Mouse (Mus musculus): Measurements from ENCODE around the gene Phox2a. TPM values are rescaled to one million over a fixed set of nuclear protein-coding genes. Genes with fewer than 3 reads are reported as not detected.

Phox2a gene
- polyA plus RNA-seq, 1 experiment from 2014 or later, result 1.00 TPM

DNA sequence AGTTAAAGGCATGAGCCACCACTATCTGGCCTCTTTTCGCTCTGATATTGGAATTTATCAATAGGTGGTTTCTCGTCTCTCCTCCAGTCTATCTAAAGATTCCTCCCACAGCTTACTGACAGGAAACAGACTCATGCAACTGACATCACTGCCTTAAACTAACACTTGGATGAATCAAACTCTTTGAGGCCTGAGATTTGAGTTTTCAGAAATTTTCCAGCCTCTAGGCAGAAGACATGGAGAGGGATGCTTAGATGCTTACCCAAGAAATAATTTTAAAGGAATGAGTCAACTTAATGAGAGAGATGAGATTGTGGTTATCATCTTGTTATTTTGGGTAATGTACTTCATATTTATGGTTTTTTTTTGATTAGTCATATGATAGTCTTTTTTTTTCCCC, 35.7 kb downstream of the Phox2a start:
- H3K4me1 ChIP-seq (ENCODE audit: control insufficient read depth, insufficient read depth, low read length), result no peaks in the 10 kb centered on the region
- H3K27ac ChIP-seq (replicated peaks; ENCODE audit: low read depth, low read length), result no peak overlapping the region
- no peak overlapping the region for H3K4me3 ChIP-seq (replicated peaks; ENCODE audit: low read depth, low read length)
- ATAC-seq (ENCODE audit: low FRiP score, low TSS enrichment) (no peak), DNase-seq (no peak)
- no peaks in the 10 kb centered on the region for H3K9me3 ChIP-seq (ENCODE audit: control insufficient read depth, low read length)
- H3K9ac ChIP-seq (replicated peaks; ENCODE audit: low read length), result no peak overlapping the region
- WGBS, result 87% methylated on average over 2 of the region's 2 CpGs
- no peaks in the 10 kb centered on the region for H3K27me3 ChIP-seq (ENCODE audit: control insufficient read depth, insufficient read depth, low read length)
- H3K4me2 ChIP-seq (ENCODE audit: low read length), result no peak overlapping the region
- no peaks in the 10 kb centered on the region for H3K36me3 ChIP-seq (ENCODE audit: control insufficient read depth, insufficient read depth, low read length)

DNA sequence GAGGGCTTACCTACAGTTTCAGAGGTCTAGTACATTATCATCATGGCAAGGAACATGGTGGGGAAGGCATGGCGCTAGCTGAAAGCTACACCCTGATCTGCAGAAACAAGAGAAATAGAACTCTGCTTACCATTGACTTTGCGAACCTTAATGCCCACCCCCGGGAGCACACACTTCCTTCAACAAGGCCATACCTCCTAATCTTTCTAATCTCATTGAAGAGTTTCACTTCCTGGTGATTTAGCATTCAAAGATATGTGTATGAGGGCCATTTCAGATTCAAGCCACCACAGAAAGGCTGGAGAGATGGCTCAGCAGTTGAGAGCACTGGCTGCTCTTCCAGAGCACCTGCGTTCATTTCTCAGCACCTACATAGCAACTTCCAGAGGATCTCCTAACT, 39.0 kb downstream of the Phox2a start, which contains the start of gene Folr2:
TSS of gene Folr2 (minus strand) at position 101 of the 400 bp plus-strand sequence.
- Histone ChIP-seq H3K4me1 (ENCODE audit: control insufficient read depth, insufficient read depth, low read length) (no peaks in the 10 kb centered on the region), H3K36me3 (ENCODE audit: control insufficient read depth, insufficient read depth, low read length) (no peaks in the 10 kb centered on the region), H3K27ac (replicated peaks; ENCODE audit: low read depth, low read length) (no peak within 1 kb of the TSS), H3K4me2 (ENCODE audit: low read length) (no peak within 1 kb of the TSS), H3K4me3 (replicated peaks; ENCODE audit: low read depth, low read length) (no peak within 1 kb of the TSS), H3K9ac (replicated peaks; ENCODE audit: low read length) (no peak within 1 kb of the TSS), H3K9me3 (ENCODE audit: control insufficient read depth, low read length) (no peaks in the 10 kb centered on the region), H3K27me3 (ENCODE audit: control insufficient read depth, insufficient read depth, low read length) (no peaks in the 10 kb centered on the region)
- DNase-seq (no peak), ATAC-seq (ENCODE audit: low FRiP score, low TSS enrichment) (no peak)
- WGBS, result 91% methylated on average over 4 of the region's 4 CpGs

DNA sequence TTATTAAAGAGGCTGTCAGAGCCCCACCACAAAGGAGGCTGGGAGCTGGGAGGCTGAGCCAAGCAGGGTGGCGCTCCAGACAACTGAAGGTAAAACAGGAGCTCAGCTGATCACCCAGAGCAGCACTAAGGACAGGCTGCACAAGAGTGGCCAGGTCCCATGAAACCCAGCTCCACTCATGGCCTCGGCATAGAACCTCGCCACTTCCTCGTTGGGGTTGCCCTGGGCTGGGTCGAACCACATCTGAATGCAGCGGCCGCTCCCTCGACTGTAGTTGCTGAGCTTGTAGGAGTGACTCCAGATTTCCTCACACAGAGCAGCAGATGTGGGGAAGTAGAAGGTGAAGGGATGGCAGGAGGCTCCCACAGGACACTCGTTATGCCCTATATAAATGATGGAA, 40.2 kb downstream of the Phox2a start:
- WGBS, result 83% methylated on average over 9 of the region's 9 CpGs
- H3K4me1 ChIP-seq (ENCODE audit: control insufficient read depth, insufficient read depth, low read length), result no peaks in the 10 kb centered on the region
- ATAC-seq (ENCODE audit: low FRiP score, low TSS enrichment), result no peak

DNA sequence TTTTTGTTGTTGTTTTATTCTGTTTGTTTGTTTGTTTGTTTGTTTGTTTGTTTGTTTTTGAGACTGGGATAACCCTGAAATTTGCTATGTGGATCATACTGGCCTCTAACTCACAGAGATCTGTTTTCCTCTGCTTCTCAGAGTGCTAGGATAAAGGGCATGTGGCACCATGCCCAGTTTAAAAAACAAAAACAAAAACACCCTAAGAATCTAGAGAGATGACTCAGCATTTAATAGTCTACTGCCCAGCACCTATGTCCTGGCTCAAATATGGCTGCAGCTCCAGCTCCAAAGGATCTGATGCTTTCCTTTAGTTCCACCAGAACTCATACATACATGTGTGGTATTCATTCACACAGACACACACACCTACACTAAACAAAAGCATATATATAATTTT, 42.9 kb downstream of the Phox2a start:
- Histone ChIP-seq H3K9me3 (ENCODE audit: control insufficient read depth, low read length) (no peaks in the 10 kb centered on the region), H3K27ac (replicated peaks; ENCODE audit: low read depth, low read length) (no peak overlapping the region), H3K4me1 (ENCODE audit: control insufficient read depth, insufficient read depth, low read length) (no peaks in the 10 kb centered on the region), H3K27me3 (ENCODE audit: control insufficient read depth, insufficient read depth, low read length) (no peaks in the 10 kb centered on the region), H3K36me3 (ENCODE audit: control insufficient read depth, insufficient read depth, low read length) (no peaks in the 10 kb centered on the region), H3K4me3 (replicated peaks; ENCODE audit: low read depth, low read length) (no peak overlapping the region), H3K9ac (replicated peaks; ENCODE audit: low read length) (no peak overlapping the region), H3K4me2 (ENCODE audit: low read length) (no peak overlapping the region)
- DNase-seq (no peak), ATAC-seq (ENCODE audit: low FRiP score, low TSS enrichment) (no peak)

More for the DNA sequence above, 40.2 kb downstream of the Phox2a start:
- Histone ChIP-seq H3K27me3 (ENCODE audit: control insufficient read depth, insufficient read depth, low read length) (no peaks in the 10 kb centered on the region), H3K36me3 (ENCODE audit: control insufficient read depth, insufficient read depth, low read length) (no peaks in the 10 kb centered on the region), H3K9ac (replicated peaks; ENCODE audit: low read length) (no peak overlapping the region), H3K27ac (replicated peaks; ENCODE audit: low read depth, low read length) (no peak overlapping the region), H3K4me2 (ENCODE audit: low read length) (no peak overlapping the region), H3K9me3 (ENCODE audit: control insufficient read depth, low read length) (no peaks in the 10 kb centered on the region), H3K4me3 (replicated peaks; ENCODE audit: low read depth, low read length) (no peak overlapping the region)
- DNase-seq, result no peak

DNA sequence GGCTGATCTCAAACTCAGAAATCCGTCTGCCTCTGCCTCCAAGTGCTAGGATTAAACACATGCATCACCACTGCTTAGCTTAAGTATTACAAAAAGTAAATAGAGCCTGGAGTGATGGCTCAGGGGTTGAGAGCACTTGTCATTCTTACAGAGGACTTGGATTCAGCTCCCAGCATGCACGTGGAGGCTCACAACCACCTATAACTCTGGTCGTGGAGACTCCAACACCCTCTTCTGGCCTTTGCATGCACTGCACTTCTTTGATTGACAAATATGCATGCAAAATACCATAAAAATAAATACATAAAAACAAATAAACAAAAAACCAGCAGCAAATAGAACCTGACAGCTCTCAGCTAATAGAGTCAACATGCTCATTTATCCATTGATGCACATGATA, 44.2 kb downstream of the Phox2a start:
- H3K4me3 ChIP-seq (replicated peaks; ENCODE audit: low read depth, low read length), result no peak overlapping the region
- H3K4me2 ChIP-seq (ENCODE audit: low read length), result no peak overlapping the region
- no peaks in the 10 kb centered on the region for H3K4me1 ChIP-seq (ENCODE audit: control insufficient read depth, insufficient read depth, low read length)
- ATAC-seq (ENCODE audit: low FRiP score, low TSS enrichment), result no peak
- no peak overlapping the region for H3K9ac ChIP-seq (replicated peaks; ENCODE audit: low read length)
- H3K27me3 ChIP-seq (ENCODE audit: control insufficient read depth, insufficient read depth, low read length), result no peaks in the 10 kb centered on the region
- no peak for DNase-seq
- no peak overlapping the region for H3K27ac ChIP-seq (replicated peaks; ENCODE audit: low read depth, low read length)
- H3K36me3 ChIP-seq (ENCODE audit: control insufficient read depth, insufficient read depth, low read length), result no peaks in the 10 kb centered on the region
- WGBS, result 73% methylated on average over 3 of the region's 3 CpGs
- no peaks in the 10 kb centered on the region for H3K9me3 ChIP-seq (ENCODE audit: control insufficient read depth, low read length)

DNA sequence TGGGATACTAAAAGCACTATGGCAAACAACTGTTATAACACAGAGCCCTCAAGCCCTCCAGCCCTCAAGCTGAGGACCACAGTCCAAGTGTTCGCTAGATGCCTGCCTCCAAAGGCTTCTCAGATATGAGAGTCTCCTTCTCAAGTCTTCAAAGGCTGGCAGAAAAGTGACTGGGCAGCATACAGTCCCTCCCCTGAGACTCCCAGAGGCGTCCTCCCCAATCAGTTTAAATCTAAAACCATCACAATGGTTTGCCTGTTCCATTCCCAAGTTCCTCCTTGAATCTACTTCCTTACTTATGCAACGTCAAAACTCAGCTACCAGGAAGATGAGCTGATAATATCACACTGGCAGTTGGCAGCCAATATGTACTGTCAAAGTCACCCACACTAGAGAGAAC, 45.3 kb downstream of the Phox2a start, which contains the start of gene Anapc15:
TSS of gene Anapc15 (plus strand) at position 301 of the 400 bp plus-strand sequence.
- Histone ChIP-seq H3K4me2 (ENCODE audit: low read length) (no peak within 1 kb of the TSS), H3K9me3 (ENCODE audit: control insufficient read depth, low read length) (no peaks in the 10 kb centered on the region), H3K9ac (replicated peaks; ENCODE audit: low read length) (no peak within 1 kb of the TSS), H3K4me1 (ENCODE audit: control insufficient read depth, insufficient read depth, low read length) (no peaks in the 10 kb centered on the region), H3K36me3 (ENCODE audit: control insufficient read depth, insufficient read depth, low read length) (no peaks in the 10 kb centered on the region), H3K27me3 (ENCODE audit: control insufficient read depth, insufficient read depth, low read length) (no peaks in the 10 kb centered on the region), H3K27ac (replicated peaks; ENCODE audit: low read depth, low read length) (no peak within 1 kb of the TSS), H3K4me3 (replicated peaks; ENCODE audit: low read depth, low read length) (no peak within 1 kb of the TSS)
- DNase-seq (no peak), ATAC-seq (ENCODE audit: low FRiP score, low TSS enrichment) (no peak)
- WGBS, result 86% methylated on average over 3 of the region's 3 CpGs

DNA sequence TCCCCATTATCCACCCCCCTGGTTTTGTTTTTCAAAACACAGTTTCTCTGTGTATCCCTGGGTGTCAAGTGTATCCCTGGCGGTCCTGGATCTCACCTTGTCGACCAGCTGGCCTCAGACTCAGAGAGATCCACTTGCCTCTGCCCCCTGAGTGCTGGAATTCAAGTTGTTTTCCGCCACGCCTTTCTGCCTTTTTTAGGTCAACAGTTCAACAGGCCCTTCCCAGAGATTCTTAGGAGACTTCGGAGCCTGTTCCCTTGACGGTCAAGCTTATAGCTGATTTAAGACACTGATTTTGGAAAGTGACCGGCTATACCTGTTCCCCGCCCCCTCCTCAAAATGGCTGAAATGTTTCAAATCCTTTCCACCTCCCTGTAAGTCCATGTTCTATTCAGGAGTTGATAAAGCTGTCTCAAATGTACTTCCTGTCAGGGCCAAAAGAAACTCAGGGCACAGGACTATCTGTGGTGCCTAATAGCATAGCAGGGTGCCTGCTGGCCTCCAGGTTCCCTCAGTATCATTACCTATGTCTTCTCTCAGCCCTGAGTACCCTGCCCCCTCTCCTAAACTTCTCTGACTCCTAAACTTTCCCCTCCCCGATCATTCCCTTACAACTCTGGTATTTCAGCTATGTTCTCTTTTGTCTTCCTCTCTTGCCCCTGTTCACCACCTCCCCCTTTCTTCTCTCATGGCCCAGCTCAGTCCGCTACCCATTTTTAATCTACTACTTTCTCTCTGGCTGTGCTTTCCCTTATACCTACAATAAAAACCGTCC, 48.6 kb downstream of the Phox2a start:
- no peaks in the 10 kb centered on the region for H3K9me3 ChIP-seq (ENCODE audit: control insufficient read depth, low read length)
- no peak overlapping the region for H3K4me2 ChIP-seq (ENCODE audit: low read length)
- no peak overlapping the region for H3K27ac ChIP-seq (replicated peaks; ENCODE audit: low read depth, low read length)
- no peaks in the 10 kb centered on the region for H3K4me1 ChIP-seq (ENCODE audit: control insufficient read depth, insufficient read depth, low read length)
- no peak overlapping the region for H3K4me3 ChIP-seq (replicated peaks; ENCODE audit: low read depth, low read length)
- no peak overlapping the region for H3K9ac ChIP-seq (replicated peaks; ENCODE audit: low read length)
- no peaks in the 10 kb centered on the region for H3K27me3 ChIP-seq (ENCODE audit: control insufficient read depth, insufficient read depth, low read length)
- 80% methylated on average over 11 of the region's 11 CpGs for WGBS
- ATAC-seq (ENCODE audit: low FRiP score, low TSS enrichment), result no peak
- H3K36me3 ChIP-seq (ENCODE audit: control insufficient read depth, insufficient read depth, low read length), result no peaks in the 10 kb centered on the region
- DNase-seq, result no peak

DNA sequence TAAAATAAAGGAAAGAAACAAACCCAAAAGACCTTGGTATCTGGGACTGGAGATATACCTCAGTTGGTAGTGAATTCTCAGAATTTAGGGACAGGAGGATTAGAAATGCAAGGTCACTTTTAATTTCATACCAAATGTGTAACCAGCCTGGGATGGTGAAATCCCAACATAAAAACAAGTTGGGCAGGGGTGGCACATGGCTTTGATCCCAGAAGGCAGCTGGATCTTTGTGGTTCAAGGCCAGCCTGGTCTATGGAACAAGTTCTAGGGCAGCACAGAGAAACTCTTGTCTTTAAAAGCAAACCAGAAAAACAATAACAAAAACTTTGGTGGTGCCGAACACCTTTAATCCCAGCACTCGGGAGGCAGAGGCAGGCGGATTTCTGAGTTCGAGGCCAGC, 49.4 kb downstream of the Phox2a start:
- no peak overlapping the region for H3K9ac ChIP-seq (replicated peaks; ENCODE audit: low read length)
- H3K4me3 ChIP-seq (replicated peaks; ENCODE audit: low read depth, low read length), result no peak overlapping the region
- no peaks in the 10 kb centered on the region for H3K27me3 ChIP-seq (ENCODE audit: control insufficient read depth, insufficient read depth, low read length)
- no peak for ATAC-seq (ENCODE audit: low FRiP score, low TSS enrichment)
- no peaks in the 10 kb centered on the region for H3K4me1 ChIP-seq (ENCODE audit: control insufficient read depth, insufficient read depth, low read length)
- no peaks in the 10 kb centered on the region for H3K9me3 ChIP-seq (ENCODE audit: control insufficient read depth, low read length)
- WGBS, result 98% methylated on average over 4 of the region's 4 CpGs
- no peak for DNase-seq
- no peaks in the 10 kb centered on the region for H3K36me3 ChIP-seq (ENCODE audit: control insufficient read depth, insufficient read depth, low read length)
- H3K27ac ChIP-seq (replicated peaks; ENCODE audit: low read depth, low read length), result no peak overlapping the region
- H3K4me2 ChIP-seq (ENCODE audit: low read length), result no peak overlapping the region

All from midbrain, embryonic 14.5 days (tissue).